Mouse (Mus musculus) hindbrain, embryonic 16.5 days (tissue): ENCODE results near the gene Fads2. TPM values are rescaled to one million over a fixed set of nuclear protein-coding genes. Genes with fewer than 3 reads are reported as not detected.

Experiments
- ATAC-seq: fragments of 200-750 bp; cut with Nextera tagmentation; 2 replicates; pipeline ENCODE4 v1.8.0; 2017; ENCODE audit warnings: moderate TSS enrichment, moderate library complexity
- H3K27ac ChIP-seq: fragments of 300-500 bp; sonication (generic); 2 replicates; pipeline ENCODE4 v1.5.1; 2014; ENCODE audit warnings: low read depth, mild to moderate bottlenecking, control low read depth, low read length, moderate library complexity
- H3K27me3 ChIP-seq: fragments of 300-500 bp; sonication (generic); replicated peaks from 2 replicates; pipeline ENCODE4 v1.6.1; 2014; ENCODE audit warnings: low read length; ENCODE audit not compliant: control insufficient read depth, insufficient read depth
- H3K36me3 ChIP-seq: fragments of 300-500 bp; sonication (generic); 2 replicates; pipeline ENCODE4 v1.6.1; 2014; ENCODE audit warnings: mild to moderate bottlenecking, low read length, moderate library complexity, mixed read lengths; ENCODE audit not compliant: control insufficient read depth, insufficient read depth
- H3K4me1 ChIP-seq: fragments of 300-500 bp; sonication (generic); 2 replicates; pipeline ENCODE4 v1.6.1; 2014; ENCODE audit warnings: low read depth, low read length; ENCODE audit not compliant: control insufficient read depth, insufficient read depth
- H3K4me2 ChIP-seq: fragments of 300-500 bp; sonication (generic); 2 replicates; pipeline ENCODE4 v1.6.1; 2014; ENCODE audit warnings: mild to moderate bottlenecking, low read length, control low read depth, moderate library complexity
- H3K4me3 ChIP-seq: fragments of 300-500 bp; sonication (generic); 2 replicates; pipeline ENCODE4 v1.5.1; 2014; ENCODE audit warnings: mild to moderate bottlenecking, low read length, control low read depth, moderate library complexity
- H3K9ac ChIP-seq: fragments of 300-500 bp; sonication (generic); 2 replicates; pipeline ENCODE4 v1.6.1; 2014; ENCODE audit warnings: low read depth, mild to moderate bottlenecking, control low read depth, low read length, moderate library complexity
- H3K9me3 ChIP-seq: fragments of 300-500 bp; sonication (generic); 2 replicates; pipeline ENCODE4 v1.6.1; 2014; ENCODE audit warnings: mild to moderate bottlenecking, low read length, moderate library complexity; ENCODE audit not compliant: control insufficient read depth
- WGBS: fragments of 180-500 bp; shearing (Covaris S2); extraction: QIAGEN DNeasy Blood & Tissue Kit; methylation state at CpG from one replicate; pipeline ENCODE4 v1.1.7; 2014; 5-methylcytosine and 5-hydroxymethylcytosine counted together
- polyA plus RNA-seq: library from polyadenylated mRNA; unstranded; fragments of >200 nt; fragmentation: Nextera tagmentation; extraction: Ambion mirVana; gene quantifications from 2 replicates; pipeline ENCODE4 v1.2.1, GENCODE M21; 2015

The Fads2 gene
- polyA plus RNA-seq, 1 experiment from 2014 or later = 253 TPM

DNA sequence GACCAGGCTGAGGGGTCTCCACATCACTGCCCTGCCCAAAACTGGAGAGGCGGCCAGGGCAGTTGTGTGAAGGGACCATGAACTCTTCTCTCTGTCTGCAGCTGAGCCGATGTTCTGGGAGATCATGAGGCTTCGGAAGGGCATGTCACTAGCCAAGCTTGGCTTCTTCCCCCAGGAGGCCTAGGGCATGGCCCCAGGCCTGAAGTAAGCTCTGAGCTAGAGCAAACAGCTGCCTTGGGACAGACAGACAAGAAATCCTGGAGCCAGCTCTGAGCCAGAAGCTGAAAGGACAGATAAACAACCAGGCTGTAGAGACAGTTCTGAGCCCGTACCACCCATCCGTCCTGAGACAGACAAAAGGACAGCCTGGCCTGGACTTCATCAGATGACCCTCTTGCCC is 67.2 kb downstream of the Fads2 start:
- Histone ChIP-seq H3K4me2 (no peak overlapping the region), H3K36me3 (no peaks in the 10 kb centered on the region), H3K9me3 (no peaks in the 10 kb centered on the region), H3K9ac (no peak overlapping the region), H3K4me1 (no peaks in the 10 kb centered on the region), H3K27me3 (0 out of 2 replicates have a peak, but pooled peaks cover under 1% of the 10 kb centered on the region), H3K27ac (no peak overlapping the region), H3K4me3 (no peak overlapping the region)
- 79% methylated on average over 5 of the region's 5 CpGs for WGBS
- ATAC-seq = no peak

DNA sequence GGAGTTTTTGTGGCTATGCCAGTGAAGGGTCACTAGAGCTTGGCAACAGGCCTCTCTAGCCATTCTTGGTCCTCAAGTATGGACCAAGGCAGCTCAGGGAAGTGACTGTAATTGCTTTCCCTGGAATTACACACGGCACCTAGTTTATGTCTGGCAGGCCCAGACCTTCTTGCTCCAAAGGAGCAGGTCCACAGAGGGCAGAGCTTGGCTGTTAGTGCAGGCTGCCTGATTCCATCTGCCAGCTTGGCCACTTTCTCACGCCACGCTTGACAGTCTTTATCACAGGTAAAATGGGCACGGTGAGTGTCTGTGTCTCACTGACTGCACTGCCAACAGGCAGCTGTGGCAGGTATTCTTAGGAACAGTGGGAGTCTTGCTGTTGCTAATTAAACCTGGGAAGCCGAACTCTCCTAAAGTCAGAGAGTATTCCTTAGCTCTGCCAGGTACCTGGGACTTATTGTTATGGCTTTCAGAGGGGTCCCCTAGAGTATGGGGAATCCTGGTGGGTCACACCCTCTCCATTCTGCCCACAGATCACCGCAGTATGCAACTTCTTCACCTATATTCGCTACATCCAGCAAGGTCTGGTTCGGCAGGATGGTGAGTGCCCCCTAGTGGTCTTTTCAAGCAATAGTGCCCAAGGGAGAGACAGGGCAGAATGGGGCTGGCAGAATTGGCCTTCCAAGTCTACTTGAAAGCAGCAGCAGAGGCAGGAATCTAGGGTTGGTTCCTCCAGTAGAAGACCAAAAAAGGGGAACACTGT is 68.2 kb downstream of the Fads2 start:
- peak; percentile 62; the same call in 1 of the 2 replicates for ATAC-seq
- Histone ChIP-seq H3K9ac (no peak overlapping the region), H3K4me3 (no peak overlapping the region), H3K4me1 (no peaks in the 10 kb centered on the region), H3K27me3 (no peaks in the 10 kb centered on the region), H3K27ac (no peak overlapping the region), H3K36me3 (no peaks in the 10 kb centered on the region), H3K9me3 (no peaks in the 10 kb centered on the region), H3K4me2 (no peak overlapping the region)
- WGBS = 33% methylated on average over 8 of the region's 8 CpGs

DNA sequence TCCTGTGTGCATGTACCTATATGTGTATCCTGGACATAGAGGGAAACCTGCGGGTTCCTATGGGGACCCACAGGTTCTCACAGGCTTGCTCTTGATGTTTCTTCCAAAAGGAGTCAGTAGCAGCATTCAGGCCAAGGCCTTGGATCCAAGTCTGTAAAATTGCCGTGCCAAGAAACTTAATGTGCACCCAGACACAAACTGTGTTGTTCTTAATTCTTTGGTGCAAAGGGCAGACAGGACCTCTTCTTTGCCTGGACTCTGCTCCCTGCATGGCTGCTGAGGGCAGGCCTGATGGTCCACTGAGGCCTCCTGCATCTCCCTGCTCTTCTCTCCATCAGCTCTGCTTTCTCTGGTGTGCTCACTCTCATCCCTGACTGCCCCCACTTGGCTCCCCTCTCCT is 71.8 kb downstream of the Fads2 start:
- H3K4me3 ChIP-seq = no peak overlapping the region
- H3K4me2 ChIP-seq = no peak overlapping the region
- 90% methylated on average over 2 of the region's 2 CpGs for WGBS
- H3K9ac ChIP-seq = no peak overlapping the region
- H3K9me3 ChIP-seq = no peaks in the 10 kb centered on the region
- peaks cover 10% of the 10 kb centered on the region for H3K4me1 ChIP-seq
- ATAC-seq = no peak
- no peaks in the 10 kb centered on the region for H3K36me3 ChIP-seq
- no peak overlapping the region for H3K27ac ChIP-seq
- H3K27me3 ChIP-seq = no peaks in the 10 kb centered on the region

DNA sequence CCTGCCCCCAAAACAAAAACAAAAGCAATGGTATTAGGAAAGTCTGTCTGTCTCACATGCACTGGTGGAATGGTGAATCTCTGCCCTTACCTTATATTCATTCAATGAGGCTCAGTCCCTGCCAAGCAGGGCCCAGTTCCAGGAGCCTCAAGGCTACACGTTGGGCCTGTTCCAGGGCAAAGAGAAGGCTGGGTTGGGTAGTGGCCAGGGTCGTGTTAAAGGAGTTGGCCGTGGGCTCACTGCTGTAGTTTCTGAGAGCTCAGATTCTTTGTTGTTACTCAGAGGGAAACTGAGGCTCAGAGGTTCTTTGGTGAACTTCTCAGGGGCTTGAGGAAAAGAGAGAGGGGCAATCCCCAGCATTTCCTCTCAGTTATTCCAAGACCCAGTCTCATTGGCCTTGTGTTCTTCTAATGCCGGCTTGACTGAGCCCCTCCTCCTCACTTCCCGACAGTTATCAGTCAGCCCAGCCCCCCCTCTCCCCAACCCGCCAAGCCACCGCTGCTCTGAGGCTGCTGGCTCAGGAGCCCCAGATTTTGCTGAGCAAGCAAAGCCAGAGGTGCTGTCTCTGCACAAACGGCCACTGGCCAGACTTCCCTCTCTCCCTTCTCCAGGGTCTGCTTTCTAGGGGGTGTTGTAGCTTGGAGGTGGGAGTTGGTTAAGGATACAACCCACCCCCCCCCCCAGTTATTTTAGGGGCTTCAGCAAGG is 76.2 kb downstream of the Fads2 start:
- peak overlapping the region; percentile 12; the same call in 1 of the 2 replicates for H3K4me2 ChIP-seq
- 17% methylated on average over 8 of the region's 8 CpGs for WGBS
- no peaks in the 10 kb centered on the region for H3K36me3 ChIP-seq
- no peaks in the 10 kb centered on the region for H3K9me3 ChIP-seq
- 0 out of 2 replicates have a peak overlapping the region, but pooled peaks have one; percentile 2 for H3K9ac ChIP-seq
- H3K4me3 ChIP-seq = no peak overlapping the region
- ATAC-seq = peak; percentile 73
- H3K27ac ChIP-seq = peak overlapping the region; percentile 64; the same call in 1 of the 2 replicates
- H3K27me3 ChIP-seq = no peaks in the 10 kb centered on the region
- peaks cover 13% of the 10 kb centered on the region for H3K4me1 ChIP-seq

DNA sequence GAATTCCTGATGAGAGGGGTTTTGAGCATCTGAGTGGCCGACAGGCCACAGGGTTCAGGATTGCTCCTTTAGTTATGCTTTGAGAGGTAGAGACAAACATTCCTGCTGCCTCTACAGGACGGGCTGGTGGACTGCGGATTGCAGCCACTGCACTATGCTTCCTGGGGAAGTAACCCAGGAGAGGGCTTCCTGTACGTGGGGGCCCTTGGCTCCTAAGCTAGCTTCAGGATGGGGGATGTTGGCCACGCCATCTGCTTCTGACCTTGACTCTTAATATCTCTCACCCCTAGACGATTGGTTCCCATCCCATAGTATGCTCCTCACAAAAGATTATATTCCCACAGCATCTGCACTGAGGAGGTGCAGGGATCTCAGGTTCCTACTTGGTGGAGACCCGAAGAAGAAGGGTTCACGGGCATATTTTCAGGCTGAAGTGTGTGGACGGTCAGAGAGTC is 78.2 kb downstream of the Fads2 start:
- H3K9me3 ChIP-seq = no peaks in the 10 kb centered on the region
- H3K27me3 ChIP-seq = no peaks in the 10 kb centered on the region
- H3K4me2 ChIP-seq = no peak overlapping the region
- H3K9ac ChIP-seq = no peak overlapping the region
- no peak overlapping the region for H3K4me3 ChIP-seq
- no peak overlapping the region for H3K27ac ChIP-seq
- ATAC-seq = no peak
- H3K36me3 ChIP-seq = no peaks in the 10 kb centered on the region
- 64% methylated on average over 9 of the region's 9 CpGs for WGBS
- peaks cover 26% of the 10 kb centered on the region for H3K4me1 ChIP-seq

DNA sequence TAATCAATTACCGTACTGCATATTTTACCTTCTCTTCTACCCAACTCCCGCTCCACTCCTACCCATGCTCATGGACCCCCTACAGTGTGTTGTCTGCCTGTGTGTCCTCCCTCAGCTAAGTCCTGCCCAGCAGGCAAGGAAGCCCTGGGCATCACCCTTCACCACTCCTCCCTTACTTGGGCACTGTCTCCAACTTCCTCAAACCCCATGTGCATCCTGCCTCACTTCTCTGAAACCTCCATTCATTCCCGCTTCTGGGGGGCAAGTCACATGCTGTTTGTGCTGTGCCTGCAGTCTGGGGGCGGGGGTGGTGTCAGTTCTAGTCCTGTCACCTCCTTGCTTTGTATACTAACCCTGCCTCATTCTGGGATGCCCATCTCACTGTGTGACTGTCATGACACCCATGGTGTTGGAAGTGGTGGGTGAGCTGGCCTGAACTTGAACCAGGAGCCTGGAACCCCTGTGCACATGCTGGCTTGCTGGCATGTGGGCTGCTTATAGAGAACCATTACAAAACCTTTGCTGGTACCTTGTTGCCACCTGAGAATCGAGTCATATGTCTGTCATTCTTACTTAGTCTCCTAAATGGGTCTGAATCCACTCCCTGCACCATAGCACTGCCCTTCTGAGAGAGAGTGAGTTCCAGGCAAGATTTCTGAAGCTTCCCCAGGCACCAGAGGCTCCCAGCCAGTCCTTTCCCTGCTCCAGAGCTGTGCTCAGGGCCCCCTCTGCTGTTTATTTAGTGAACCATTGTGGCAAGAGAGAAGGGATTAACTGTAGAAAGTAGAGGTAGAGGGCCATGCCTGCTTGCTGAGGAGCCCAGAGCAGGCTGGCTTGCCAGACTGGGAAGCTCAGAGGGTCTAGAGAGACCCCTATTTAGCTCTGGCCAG is 78.9 kb downstream of the Fads2 start:
- peak overlapping the region; percentile 13; the same call in 1 of the 2 replicates for H3K9ac ChIP-seq
- no peaks in the 10 kb centered on the region for H3K36me3 ChIP-seq
- H3K9me3 ChIP-seq = no peaks in the 10 kb centered on the region
- peaks cover 29% of the 10 kb centered on the region for H3K4me1 ChIP-seq
- WGBS = 64% methylated on average over 5 of the region's 5 CpGs
- H3K4me2 ChIP-seq = no peak overlapping the region
- no peaks in the 10 kb centered on the region for H3K27me3 ChIP-seq
- ATAC-seq = no peak
- no peak overlapping the region for H3K27ac ChIP-seq
- no peak overlapping the region for H3K4me3 ChIP-seq

DNA sequence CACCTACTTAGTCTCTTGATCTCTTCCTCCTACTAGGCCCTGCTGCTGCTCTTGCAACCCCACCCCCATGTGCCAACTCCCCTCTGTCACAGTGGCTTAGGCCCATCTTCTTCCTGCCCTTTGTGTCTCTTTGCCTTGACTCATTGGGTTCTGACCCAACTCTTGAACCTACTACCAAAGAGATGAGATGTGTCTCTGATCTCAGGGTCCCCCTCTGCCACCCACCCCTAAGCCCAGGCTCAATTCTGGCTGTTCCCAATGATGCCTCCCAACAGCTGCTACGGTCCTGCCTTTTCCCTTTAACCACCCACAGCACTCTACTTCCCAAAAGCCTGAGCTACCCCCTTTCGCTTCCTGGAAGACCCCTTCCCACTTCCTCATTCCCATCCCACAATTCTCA is 79.6 kb downstream of the Fads2 start:
- 86% methylated on average over 2 of the region's 2 CpGs for WGBS

DNA sequence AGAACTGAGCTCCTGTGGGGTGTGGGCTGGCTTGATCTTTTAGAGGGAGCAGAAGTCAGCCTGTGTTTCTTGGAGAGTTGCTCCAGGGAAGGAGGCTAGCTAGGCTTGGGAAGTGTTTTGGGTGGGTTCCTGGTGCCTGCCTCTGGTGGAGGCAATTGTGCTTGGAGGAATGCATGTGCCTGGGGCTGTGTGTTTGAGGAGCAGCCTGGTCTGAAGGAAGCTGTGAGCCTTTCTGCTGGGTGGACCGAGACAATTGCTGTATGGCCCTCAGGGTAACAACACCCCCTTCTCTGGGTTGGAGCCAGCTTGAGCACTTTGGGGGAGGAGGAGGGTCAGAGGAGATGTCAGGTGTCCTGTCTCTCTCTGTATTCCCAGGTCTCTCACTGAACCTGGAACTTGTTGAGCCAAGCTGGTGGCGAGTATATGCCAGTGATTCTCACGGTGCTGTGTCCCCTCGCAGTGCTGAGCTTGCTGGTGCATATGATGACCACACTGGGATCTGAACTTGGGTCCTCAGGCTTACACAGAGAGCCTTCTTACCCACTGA is 82.3 kb downstream of the Fads2 start:
- peak overlapping the region; percentile 70 for H3K4me3 ChIP-seq

More for the DNA sequence above, 79.6 kb downstream of the Fads2 start:
- H3K27ac ChIP-seq = no peak overlapping the region
- H3K4me3 ChIP-seq = no peak overlapping the region
- no peaks in the 10 kb centered on the region for H3K27me3 ChIP-seq
- no peak overlapping the region for H3K4me2 ChIP-seq
- no peaks in the 10 kb centered on the region for H3K9me3 ChIP-seq
- ATAC-seq = no peak
- no peak overlapping the region for H3K9ac ChIP-seq
- H3K36me3 ChIP-seq = no peaks in the 10 kb centered on the region
- peaks cover 31% of the 10 kb centered on the region for H3K4me1 ChIP-seq

More for the DNA sequence above, 82.3 kb downstream of the Fads2 start:
- no peaks in the 10 kb centered on the region for H3K36me3 ChIP-seq
- peaks cover 21% of the 10 kb centered on the region for H3K4me1 ChIP-seq
- 0 out of 2 replicates have a peak overlapping the region, but pooled peaks have one; percentile 9 for H3K9ac ChIP-seq
- no peaks in the 10 kb centered on the region for H3K27me3 ChIP-seq
- H3K4me2 ChIP-seq = peak overlapping the region; percentile 98
- no peaks in the 10 kb centered on the region for H3K9me3 ChIP-seq
- no peak for ATAC-seq
- 68% methylated on average over 4 of the region's 4 CpGs for WGBS
- no peak overlapping the region for H3K27ac ChIP-seq
